Mouse (Mus musculus) midbrain, embryonic 16.5 days (tissue): ENCODE measurements around the gene Wnt3. TPM values are rescaled to one million over a fixed set of nuclear protein-coding genes. Genes with fewer than 3 reads are reported as not detected.
A peak's percentile ranks its signal among the peaks of the same experiment; 100 is the strongest.

Source experiments
- ATAC-seq: fragments of 200-750 bp; cut with Nextera tagmentation; 2 replicates; pipeline ENCODE4 v1.8.0; 2017; ENCODE audit warnings: moderate TSS enrichment
- H3K27ac ChIP-seq: fragments of 300-500 bp; sonication (generic); 2 replicates; pipeline ENCODE4 v1.5.1; 2014; ENCODE audit warnings: mild to moderate bottlenecking, low read length, mixed read lengths
- H3K27me3 ChIP-seq: fragments of 300-500 bp; sonication (generic); 2 replicates; pipeline ENCODE4 v1.6.1; 2014; ENCODE audit warnings: low read depth, low read length, mixed read lengths; ENCODE audit not compliant: control insufficient read depth, insufficient read depth
- H3K36me3 ChIP-seq: fragments of 300-500 bp; sonication (generic); 2 replicates; pipeline ENCODE4 v1.6.1; 2014; ENCODE audit warnings: mild to moderate bottlenecking, low read length, moderate library complexity, mixed read lengths; ENCODE audit not compliant: control insufficient read depth, insufficient read depth
- H3K4me1 ChIP-seq: fragments of 300-500 bp; sonication (generic); 2 replicates; pipeline ENCODE4 v1.6.1; 2014; ENCODE audit warnings: mild to moderate bottlenecking, low read length, mixed read lengths; ENCODE audit not compliant: control insufficient read depth, insufficient read depth
- H3K4me2 ChIP-seq: fragments of 300-500 bp; sonication (generic); 2 replicates; pipeline ENCODE4 v1.6.1; 2014; ENCODE audit warnings: mild to moderate bottlenecking, low read length, mixed read lengths
- H3K4me3 ChIP-seq: fragments of 300-500 bp; sonication (generic); 2 replicates; pipeline ENCODE4 v1.5.1; 2014; ENCODE audit warnings: low read depth, mild to moderate bottlenecking, low read length, moderate library complexity, mixed read lengths
- H3K9ac ChIP-seq: fragments of 300-500 bp; sonication (generic); 2 replicates; pipeline ENCODE4 v1.6.1; 2014; ENCODE audit warnings: low read depth, low read length, mixed read lengths
- H3K9me3 ChIP-seq: fragments of 300-500 bp; sonication (generic); replicated peaks from 2 replicates; pipeline ENCODE4 v1.6.1; 2014; ENCODE audit warnings: mild to moderate bottlenecking, low read length, mixed read lengths; ENCODE audit not compliant: control insufficient read depth, poor library complexity, severe bottlenecking
- WGBS: fragments of 180-500 bp; shearing (Covaris S2); extraction: QIAGEN DNeasy Blood & Tissue Kit; methylation state at CpG from one replicate; pipeline ENCODE4 v1.1.7; 2014; 5-methylcytosine and 5-hydroxymethylcytosine counted together
- polyA plus RNA-seq: library from polyadenylated mRNA; unstranded; fragments of >200 nt; fragmentation: Nextera tagmentation; extraction: Ambion mirVana; gene quantifications from 2 replicates; pipeline ENCODE4 v1.2.1, GENCODE M21; 2015

Wnt3 gene
- polyA plus RNA-seq, 1 experiment from 2014 or later = 18.8 TPM

- peaks cover 13% of the 10 kb centered on the region for H3K4me1 ChIP-seq
- no peak overlapping the region for H3K27ac ChIP-seq
- H3K9me3 ChIP-seq = no peaks in the 10 kb centered on the region
- no peak overlapping the region for H3K4me3 ChIP-seq
- H3K4me2 ChIP-seq = no peak overlapping the region
- no peak overlapping the region for H3K9ac ChIP-seq
- no peaks in the 10 kb centered on the region for H3K27me3 ChIP-seq
- H3K36me3 ChIP-seq = peaks cover 7% of the 10 kb centered on the region; the same call in 1 of the 2 replicates
- no peak for ATAC-seq
- WGBS = 93% methylated on average over 11 of the region's 11 CpGs
These were observed 74.3 kb downstream of the Wnt3 start for GRCm38 (mm10) chr11:103848287-103848686.

- Histone ChIP-seq H3K9ac (no peak overlapping the region; the same call in 1 of the 2 replicates), H3K36me3 (peaks cover 3% of the 10 kb centered on the region), H3K4me3 (no peak overlapping the region), H3K9me3 (no peaks in the 10 kb centered on the region), H3K4me1 (peaks cover 25% of the 10 kb centered on the region), H3K27me3 (no peaks in the 10 kb centered on the region), H3K27ac (peak overlapping the region; percentile 82), H3K4me2 (no peak overlapping the region)
- 27% methylated on average over 16 of the region's 16 CpGs for whole genome bisulfite sequencing
- no peak for ATAC-seq
These were observed 78.8 kb downstream of the Wnt3 start for GRCm38 (mm10) chr11:103852590-103853283.

GRCm38 (mm10) chr11:103853284-103853920, 79.5 kb downstream of the Wnt3 start:
- WGBS = 8% methylated on average over 10 of the region's 10 CpGs
- H3K9ac ChIP-seq = no peak overlapping the region; the same call in 1 of the 2 replicates
- no peak overlapping the region for H3K4me2 ChIP-seq
- H3K4me3 ChIP-seq = no peak overlapping the region
- H3K27ac ChIP-seq = peak overlapping the region; percentile 82
- peaks cover 6% of the 10 kb centered on the region; the same call in 1 of the 2 replicates for H3K36me3 ChIP-seq
- H3K9me3 ChIP-seq = no peaks in the 10 kb centered on the region
- H3K4me1 ChIP-seq = peaks cover 25% of the 10 kb centered on the region
- no peaks in the 10 kb centered on the region for H3K27me3 ChIP-seq
- ATAC-seq = peak; percentile 62

GRCm38 (mm10) chr11:103854294-103854693, 80.3 kb downstream of the Wnt3 start:
- H3K4me3 ChIP-seq = no peak overlapping the region
- ATAC-seq = peak; percentile 82
- no peak overlapping the region for H3K9ac ChIP-seq
- 8% methylated on average over 9 of the region's 9 CpGs for WGBS
- peak overlapping the region; percentile 82 for H3K27ac ChIP-seq
- H3K9me3 ChIP-seq = no peaks in the 10 kb centered on the region
- H3K4me1 ChIP-seq = peaks cover 25% of the 10 kb centered on the region
- H3K4me2 ChIP-seq = peak overlapping the region; percentile 41
- no peaks in the 10 kb centered on the region for H3K27me3 ChIP-seq
- H3K36me3 ChIP-seq = peaks cover 11% of the 10 kb centered on the region; the same call in 1 of the 2 replicates

DNA sequence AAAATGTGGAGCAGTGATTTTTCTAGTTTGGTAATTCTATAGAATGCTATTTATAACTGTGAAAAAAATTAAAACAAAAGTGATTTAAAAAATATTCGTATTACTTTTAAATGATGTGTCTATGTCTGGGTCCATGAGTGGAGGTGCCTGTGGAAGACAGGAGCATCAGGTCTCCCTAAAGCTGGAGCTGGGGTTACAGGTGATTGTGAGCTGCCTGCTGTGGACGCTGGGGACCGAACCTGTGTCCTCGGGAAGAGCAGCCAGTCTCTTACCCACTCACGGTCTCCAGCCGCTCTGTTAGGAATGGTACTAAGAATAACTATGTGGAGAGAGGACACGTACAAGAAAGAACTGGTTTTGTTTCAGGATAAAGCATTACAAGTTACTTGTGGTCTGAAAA, 82.7 kb downstream of the Wnt3 start:
- Histone ChIP-seq H3K9ac (no peak overlapping the region), H3K27ac (no peak overlapping the region), H3K4me1 (peaks cover 25% of the 10 kb centered on the region), H3K36me3 (peaks cover 17% of the 10 kb centered on the region; the same call in 1 of the 2 replicates), H3K9me3 (no peaks in the 10 kb centered on the region), H3K4me3 (no peak overlapping the region), H3K27me3 (no peaks in the 10 kb centered on the region), H3K4me2 (no peak overlapping the region)
- 93% methylated on average over 7 of the region's 7 CpGs for WGBS
- no peak for ATAC-seq

- H3K4me3 ChIP-seq = no peak overlapping the region
- peaks cover 7% of the 10 kb centered on the region for H3K4me1 ChIP-seq
- no peaks in the 10 kb centered on the region for H3K27me3 ChIP-seq
- peaks cover 20% of the 10 kb centered on the region for H3K36me3 ChIP-seq
- no peak overlapping the region for H3K27ac ChIP-seq
- H3K9me3 ChIP-seq = no peaks in the 10 kb centered on the region
- H3K4me2 ChIP-seq = no peak overlapping the region
- H3K9ac ChIP-seq = no peak overlapping the region
- WGBS = 67% methylated on average over 5 of the region's 5 CpGs
- ATAC-seq = no peak
These were observed 84.8 kb downstream of the Wnt3 start for GRCm38 (mm10) chr11:103858760-103859159.

DNA sequence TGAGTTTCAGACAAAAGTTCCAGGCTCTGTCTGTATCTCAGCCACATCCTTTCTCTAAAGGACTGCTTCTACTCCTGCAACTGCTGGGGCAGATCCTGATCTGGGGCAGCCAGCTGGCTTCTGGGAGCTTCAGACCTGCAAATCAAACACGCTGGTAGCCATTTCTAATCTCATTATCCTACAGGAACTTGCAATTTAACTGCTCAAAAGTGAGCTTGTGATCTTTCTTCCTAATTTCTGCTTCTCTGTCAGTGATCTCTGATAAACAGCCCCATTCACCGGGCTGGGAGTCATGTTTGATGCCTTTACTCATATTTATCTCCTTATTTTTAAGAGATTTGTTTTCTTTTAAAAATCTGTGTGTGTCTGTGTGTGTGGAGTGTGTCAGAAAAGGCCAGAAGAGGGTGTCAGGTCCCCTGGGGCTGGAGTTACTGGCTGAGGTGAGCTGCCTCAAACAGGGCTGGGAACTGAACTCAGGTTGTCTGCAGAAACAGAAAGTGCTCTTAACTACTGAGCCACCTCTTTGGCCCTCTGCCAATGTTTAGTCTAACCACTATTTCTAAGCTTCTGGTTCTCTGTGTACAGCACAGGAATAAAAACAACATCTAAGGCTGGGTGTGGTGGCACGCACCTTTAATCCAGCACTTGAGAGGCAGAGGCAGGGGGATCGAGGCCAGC, 86.1 kb downstream of the Wnt3 start:
- 53% methylated on average over 4 of the region's 4 CpGs for WGBS
- ATAC-seq = no peak
- Histone ChIP-seq H3K27me3 (no peaks in the 10 kb centered on the region), H3K27ac (no peak overlapping the region), H3K36me3 (peaks cover 20% of the 10 kb centered on the region), H3K4me1 (no peaks in the 10 kb centered on the region), H3K9ac (no peak overlapping the region), H3K4me3 (no peak overlapping the region), H3K9me3 (no peaks in the 10 kb centered on the region), H3K4me2 (no peak overlapping the region)

- Histone ChIP-seq H3K9ac (no peak overlapping the region), H3K9me3 (no peaks in the 10 kb centered on the region), H3K4me3 (no peak overlapping the region), H3K27me3 (no peaks in the 10 kb centered on the region), H3K27ac (no peak overlapping the region), H3K36me3 (peaks cover 15% of the 10 kb centered on the region), H3K4me1 (no peaks in the 10 kb centered on the region), H3K4me2 (no peak overlapping the region)
- 93% methylated on average over 8 of the region's 8 CpGs for WGBS
- no peak for ATAC-seq
These were observed 89.0 kb downstream of the Wnt3 start for GRCm38 (mm10) chr11:103862951-103863350.

DNA sequence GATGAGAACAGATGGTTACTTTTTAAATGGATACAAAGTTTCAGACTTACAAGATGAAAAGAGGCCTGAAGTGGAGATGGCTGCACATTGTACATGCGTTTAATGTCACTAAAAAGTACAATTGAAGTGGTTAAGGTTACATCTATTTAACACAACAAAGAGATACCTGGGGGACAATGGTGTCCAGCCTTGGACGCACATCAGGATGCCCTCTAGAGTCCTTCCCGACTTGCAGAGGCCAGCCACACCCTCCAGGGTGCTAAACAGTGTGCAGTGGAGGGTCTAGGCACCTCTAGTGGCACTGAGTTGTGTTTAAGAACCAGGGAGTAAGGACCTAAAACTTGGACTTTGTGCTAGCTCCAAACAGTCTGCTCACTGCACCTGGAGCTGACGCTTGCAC, 90.5 kb downstream of the Wnt3 start:
- H3K36me3 ChIP-seq = peaks cover 9% of the 10 kb centered on the region
- no peak for ATAC-seq
- no peaks in the 10 kb centered on the region for H3K4me1 ChIP-seq
- H3K4me2 ChIP-seq = no peak overlapping the region
- no peak overlapping the region for H3K27ac ChIP-seq
- no peaks in the 10 kb centered on the region for H3K27me3 ChIP-seq
- no peak overlapping the region for H3K4me3 ChIP-seq
- 84% methylated on average over 4 of the region's 4 CpGs for WGBS
- H3K9me3 ChIP-seq = no peaks in the 10 kb centered on the region
- no peak overlapping the region for H3K9ac ChIP-seq
